Mouse (Mus musculus) C2C12 (cell line): ENCODE results near the gene Sorcs2. TPM values are rescaled to one million over a fixed set of nuclear protein-coding genes. Genes with fewer than 3 reads are reported as not detected.

Experiments used
- H3K27me3 ChIP-seq: one replicate; pipeline ENCODE4 v1.6.1; 2011; ENCODE audit not compliant: control insufficient read depth, insufficient read depth, insufficient read length
- H3K36me3 ChIP-seq: one replicate; pipeline ENCODE4 v1.6.1; 2011; ENCODE audit not compliant: control insufficient read depth, insufficient read depth
- H3K4me3 ChIP-seq: one replicate; pipeline ENCODE4 v1.5.1; 2011; ENCODE audit warnings: mild to moderate bottlenecking, control low read depth; ENCODE audit not compliant: poor library complexity, insufficient read depth, severe bottlenecking
- H3K79me2 ChIP-seq: one replicate; pipeline ENCODE4 v1.6.1; 2011; ENCODE audit not compliant: control insufficient read depth, insufficient read depth
- H3K79me3 ChIP-seq: one replicate; pipeline ENCODE4 v1.6.1; 2011; ENCODE audit warnings: low read depth, control low read depth
- H3ac ChIP-seq: one replicate; pipeline ENCODE3; 2011; ENCODE audit warnings: low read depth; ENCODE audit not compliant: control insufficient read depth, insufficient read length
- CEBPB ChIP-seq: IDR thresholded peaks from one replicate; pipeline ENCODE4 v1.6.1; 2011; ENCODE audit warnings: low read depth, mild to moderate bottlenecking, control low read depth, moderate library complexity
- CTCF ChIP-seq: IDR thresholded peaks from one replicate; pipeline ENCODE4 v1.5.1; 2011; ENCODE audit not compliant: control insufficient read depth, insufficient read depth, insufficient read length
- FOSL1 ChIP-seq: IDR thresholded peaks from one replicate; pipeline ENCODE4 v1.8.0; 2011; ENCODE audit warnings: mild to moderate bottlenecking, low read length; ENCODE audit not compliant: poor library complexity, insufficient read depth, severe bottlenecking
- MAX ChIP-seq: IDR thresholded peaks from one replicate; pipeline ENCODE4 v1.6.1; 2011; ENCODE audit warnings: mild to moderate bottlenecking, control low read depth
- MYOD1 ChIP-seq: IDR thresholded peaks from one replicate; pipeline ENCODE4 v1.6.1; 2011; ENCODE audit warnings: low read depth; ENCODE audit not compliant: control insufficient read depth, insufficient read length
- MYOG ChIP-seq: IDR thresholded peaks from one replicate; pipeline ENCODE4 v1.6.1; 2011; ENCODE audit not compliant: control insufficient read depth, insufficient read length; ENCODE audit errors: extremely low read depth
- USF1 ChIP-seq: IDR thresholded peaks from one replicate; pipeline ENCODE4 v1.6.1; 2011; ENCODE audit warnings: low read depth, mild to moderate bottlenecking, control low read depth, moderate library complexity
- polyA plus RNA-seq: library from polyadenylated mRNA; unstranded; fragments of >200 nt; fragmentation: generic; extraction: Trizol; gene quantifications from one replicate; pipeline ENCODE4 v1.2.1, GENCODE M21; 2012; ENCODE audit warnings: missing spikeins

The Sorcs2 gene
- polyA plus RNA-seq, 1 experiment, result 67.7 TPM

DNA sequence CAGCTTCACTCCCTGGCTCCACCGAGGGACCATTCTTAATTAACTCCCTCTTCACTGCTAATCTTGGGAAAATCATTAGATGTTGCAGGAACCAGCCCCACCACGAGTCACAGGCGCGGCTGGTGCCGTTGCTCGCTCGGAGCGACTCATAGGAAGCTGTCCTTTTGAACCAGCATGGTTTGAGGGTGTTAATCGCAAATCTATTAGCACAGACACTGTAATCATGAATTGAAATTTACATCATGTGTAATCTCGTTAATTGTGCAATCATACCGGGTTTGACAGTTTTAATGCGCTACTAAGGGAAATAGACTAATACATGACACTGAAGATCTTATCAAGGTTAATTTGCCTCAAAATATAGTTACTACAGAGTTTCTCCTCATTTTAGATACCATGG, 118.0 kb downstream of the Sorcs2 start:
- no peaks in the 10 kb centered on the region for H3K79me2 ChIP-seq
- H3K27me3 ChIP-seq, result no peaks in the 10 kb centered on the region
- no peaks in the 10 kb centered on the region for H3K36me3 ChIP-seq
- H3K79me3 ChIP-seq, result no peaks in the 10 kb centered on the region
- TF ChIP-seq MYOD1 (no peak), CEBPB (peak; percentile 54), MYOG (no peak), FOSL1 (peak; percentile 17)
- H3ac ChIP-seq, result no peak overlapping the region
- H3K4me3 ChIP-seq, result no peak overlapping the region

DNA sequence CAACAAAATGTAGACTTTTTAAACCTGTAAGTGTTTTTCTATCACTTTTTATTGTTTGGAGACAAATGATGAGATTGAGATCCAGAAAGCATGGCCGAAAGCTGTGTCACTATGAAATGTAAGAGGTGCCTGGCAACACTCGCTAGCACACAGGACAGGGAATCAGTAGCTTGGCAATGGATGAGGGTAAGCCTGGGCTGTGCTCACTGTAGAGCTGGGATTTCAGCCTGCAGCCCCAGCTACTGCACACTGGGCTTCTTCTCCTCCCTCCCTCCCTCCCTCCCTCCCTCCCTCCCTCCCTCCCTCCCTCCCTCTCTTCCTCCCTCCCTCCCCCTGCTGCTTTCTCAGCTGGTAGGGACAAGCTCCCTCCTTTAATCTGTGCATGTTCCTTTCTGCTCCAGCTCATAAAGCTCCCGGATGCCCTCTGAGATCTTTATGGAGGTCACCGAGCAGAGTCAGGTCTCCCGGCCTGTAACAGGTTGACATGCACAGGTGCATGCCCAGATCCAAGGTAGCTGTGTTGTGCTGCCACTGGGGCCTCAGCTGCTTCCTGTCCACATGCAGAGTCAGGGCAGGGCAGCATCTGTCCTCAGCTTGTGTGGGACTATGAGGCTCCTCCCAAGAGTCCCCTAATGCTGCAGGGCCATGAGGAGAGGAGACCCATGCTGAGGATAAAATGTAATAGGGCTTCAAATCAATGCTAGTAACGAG, 123.1 kb downstream of the Sorcs2 start:
- Histone ChIP-seq H3K4me3 (no peak overlapping the region), H3K36me3 (no peaks in the 10 kb centered on the region), H3ac (no peak overlapping the region), H3K79me2 (no peaks in the 10 kb centered on the region), H3K27me3 (no peaks in the 10 kb centered on the region), H3K79me3 (no peaks in the 10 kb centered on the region)
- TF ChIP-seq MYOG, result no peak
- TF ChIP-seq CEBPB, result no peak
- no peak for TF ChIP-seq MAX
- no peak for TF ChIP-seq MYOD1
- no peak for TF ChIP-seq USF1
- no peak for TF ChIP-seq FOSL1
- no peak for TF ChIP-seq CTCF

DNA sequence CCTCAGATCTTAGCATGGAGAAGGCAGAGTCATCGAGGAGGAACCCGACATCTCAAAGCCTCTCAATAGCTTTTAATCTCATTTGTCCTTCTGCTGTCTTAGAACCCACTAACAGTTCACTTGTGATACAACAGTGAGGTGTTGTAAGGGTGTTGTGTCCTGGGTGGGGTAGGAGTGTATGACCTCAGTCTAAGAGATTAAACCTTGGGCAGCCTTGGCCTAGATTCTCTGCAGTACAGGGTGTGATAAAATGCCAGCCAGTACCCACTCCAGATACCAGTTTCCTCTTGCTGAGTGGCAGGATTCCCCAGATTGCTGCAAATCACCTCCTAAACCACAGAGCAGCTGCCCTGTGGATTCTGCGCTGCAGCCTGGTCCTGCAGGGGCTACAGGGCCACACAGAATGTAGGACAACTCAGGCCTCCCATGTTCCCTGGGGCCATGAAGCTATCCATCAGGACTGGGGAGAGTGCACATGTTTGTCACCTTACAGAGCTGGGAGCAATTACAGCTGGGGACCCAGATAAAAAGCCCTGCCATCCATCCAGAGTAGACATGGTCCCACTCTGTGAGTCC, 130.7 kb downstream of the Sorcs2 start:
- no peak overlapping the region for H3K4me3 ChIP-seq
- no peaks in the 10 kb centered on the region for H3K27me3 ChIP-seq
- no peak overlapping the region for H3ac ChIP-seq
- H3K79me2 ChIP-seq, result no peaks in the 10 kb centered on the region
- no peaks in the 10 kb centered on the region for H3K36me3 ChIP-seq
- no peaks in the 10 kb centered on the region for H3K79me3 ChIP-seq
- TF ChIP-seq CEBPB, result no peak
- no peak for TF ChIP-seq MYOD1
- TF ChIP-seq MYOG, result no peak
- no peak for TF ChIP-seq FOSL1
- no peak for TF ChIP-seq MAX
- TF ChIP-seq USF1, result no peak
- TF ChIP-seq CTCF, result no peak

DNA sequence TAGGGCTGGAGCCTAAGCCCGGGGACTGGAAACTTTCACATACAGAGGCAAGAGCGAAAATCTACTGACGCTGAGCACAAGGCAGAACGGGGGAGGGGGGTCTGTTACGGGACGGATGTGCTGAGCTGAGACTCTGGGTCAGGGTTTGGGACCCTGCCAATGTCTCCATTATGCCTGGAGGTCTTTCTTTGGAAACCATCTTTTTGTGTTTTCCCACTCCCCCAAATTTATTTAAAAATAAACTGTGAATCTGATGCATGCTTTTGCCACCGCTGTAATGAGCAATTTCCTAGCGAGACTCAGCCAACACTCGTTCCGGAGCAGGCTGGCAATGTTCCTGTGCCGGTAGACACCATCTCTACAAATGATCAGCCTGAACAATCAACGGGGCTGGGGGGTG, 137.1 kb downstream of the Sorcs2 start:
- Histone ChIP-seq H3K79me2 (no peaks in the 10 kb centered on the region), H3K4me3 (no peak overlapping the region), H3K27me3 (no peaks in the 10 kb centered on the region), H3K36me3 (no peaks in the 10 kb centered on the region), H3ac (no peak overlapping the region), H3K79me3 (no peaks in the 10 kb centered on the region)
- TF ChIP-seq MYOG, result no peak

DNA sequence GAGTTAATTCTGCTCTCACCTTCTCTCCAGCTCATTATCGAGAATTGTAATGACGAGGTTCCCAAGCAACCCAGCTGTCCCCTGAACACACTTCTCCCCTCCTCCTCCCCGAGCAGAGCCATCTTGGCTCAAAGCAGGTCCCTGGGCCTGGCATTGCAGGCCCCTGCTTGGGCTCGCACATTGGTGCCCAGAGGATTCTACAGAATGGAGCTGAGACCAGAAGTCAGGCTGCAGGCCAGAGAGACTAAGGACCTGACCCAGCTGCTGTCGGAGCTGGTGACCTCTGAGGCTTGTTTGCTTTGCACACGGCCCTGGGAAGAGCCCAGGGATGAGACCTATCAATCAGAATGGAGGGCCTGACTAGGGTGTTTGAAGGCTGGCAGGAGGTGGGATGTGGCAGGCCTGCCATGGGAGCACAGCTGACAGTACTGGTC, 138.2 kb downstream of the Sorcs2 start:
- no peaks in the 10 kb centered on the region for H3K79me3 ChIP-seq
- TF ChIP-seq MYOD1, result no peak
- TF ChIP-seq CTCF, result no peak
- no peak for TF ChIP-seq USF1
- no peak for TF ChIP-seq CEBPB
- TF ChIP-seq FOSL1, result no peak
- no peak for TF ChIP-seq MYOG
- TF ChIP-seq MAX, result no peak
- no peaks in the 10 kb centered on the region for H3K27me3 ChIP-seq
- H3ac ChIP-seq, result no peak overlapping the region
- H3K79me2 ChIP-seq, result no peaks in the 10 kb centered on the region
- no peaks in the 10 kb centered on the region for H3K36me3 ChIP-seq
- no peak overlapping the region for H3K4me3 ChIP-seq

DNA sequence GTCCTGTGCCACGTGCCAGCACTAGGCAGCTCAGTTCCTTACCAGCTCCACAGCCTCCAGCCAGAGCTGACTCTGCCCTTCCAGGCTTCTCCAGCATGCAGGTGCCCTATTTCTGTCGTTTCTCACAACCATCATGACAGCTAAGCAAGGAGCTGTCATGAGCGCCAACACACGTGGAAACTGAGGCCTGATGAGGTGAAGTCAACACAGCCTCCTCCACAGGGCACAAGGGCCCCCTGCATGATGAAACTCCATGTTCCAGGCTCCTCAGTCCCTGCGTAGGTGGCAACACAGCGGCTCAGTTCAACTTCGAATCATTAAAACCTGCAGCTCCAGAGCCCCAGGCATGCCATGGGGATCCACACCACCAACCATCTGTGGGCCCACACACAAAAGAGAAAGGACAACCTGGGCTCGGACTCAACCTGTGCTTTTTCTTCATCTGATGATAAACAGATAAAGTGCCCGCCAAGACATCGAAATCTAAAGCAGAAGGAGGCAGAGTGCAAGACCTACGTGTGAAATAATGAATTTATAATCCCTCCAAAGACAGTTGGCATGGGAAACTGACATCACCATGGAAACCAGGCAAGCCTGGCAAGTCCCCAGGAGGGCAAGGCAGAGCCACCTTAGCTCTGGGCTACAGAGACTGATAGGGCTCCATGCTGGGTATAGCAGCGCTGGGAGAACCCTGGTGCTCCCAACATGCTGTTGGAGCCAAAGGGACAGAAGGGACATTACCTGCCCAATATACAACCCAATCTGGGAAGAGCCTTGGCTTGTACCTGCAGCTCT, 139.4 kb downstream of the Sorcs2 start:
- Histone ChIP-seq H3K4me3 (no peak overlapping the region), H3K79me2 (no peaks in the 10 kb centered on the region), H3ac (no peak overlapping the region), H3K27me3 (no peaks in the 10 kb centered on the region), H3K79me3 (no peaks in the 10 kb centered on the region), H3K36me3 (no peaks in the 10 kb centered on the region)
- TF ChIP-seq MYOD1, result no peak
- TF ChIP-seq MAX, result no peak
- TF ChIP-seq MYOG, result no peak
- TF ChIP-seq USF1, result no peak
- TF ChIP-seq CEBPB, result no peak
- no peak for TF ChIP-seq CTCF
- no peak for TF ChIP-seq FOSL1
